Mouse (Mus musculus) liver, adult 2 months (tissue): ENCODE measurements around the gene Rasa2.
"Not testable (repeated sequence)": the region's sequence is repeated elsewhere in the genome, so short reads cannot be mapped to it uniquely, and the experiment has no call there.

ENCODE experiments used
- CTCF ChIP-seq: fragments of 200-500 bp; IDR thresholded peaks from 2 replicates; pipeline ENCODE4 v1.5.1; 2011; ENCODE audit warnings: low read depth, low read length, control low read depth
- POLR2A ChIP-seq: fragments of 200-500 bp; IDR thresholded peaks from 2 replicates; pipeline ENCODE4 v1.6.1; 2011; ENCODE audit warnings: low read length, control low read depth; ENCODE audit not compliant: insufficient read depth; ENCODE audit errors: extremely low read depth

- not testable (repeated sequence) for TF ChIP-seq CTCF, POLR2A
Measured at GRCm38 (mm10) chr9:96677711-96678110, 46.3 kb upstream of the Rasa2 start.
